Mouse (Mus musculus) liver, embryonic 14.5 days (tissue): Measurements from ENCODE around the gene Trib2.

ENCODE experiments used
- CTCF ChIP-seq: IDR thresholded peaks from 2 replicates; pipeline ENCODE4 v1.5.1; 2016; ENCODE audit warnings: antibody characterized with exemption, low read depth, control low read depth
- EP300 ChIP-seq: IDR thresholded peaks from 2 replicates; pipeline ENCODE4 v1.6.1; 2016; ENCODE audit warnings: antibody characterized with exemption, low read depth

DNA sequence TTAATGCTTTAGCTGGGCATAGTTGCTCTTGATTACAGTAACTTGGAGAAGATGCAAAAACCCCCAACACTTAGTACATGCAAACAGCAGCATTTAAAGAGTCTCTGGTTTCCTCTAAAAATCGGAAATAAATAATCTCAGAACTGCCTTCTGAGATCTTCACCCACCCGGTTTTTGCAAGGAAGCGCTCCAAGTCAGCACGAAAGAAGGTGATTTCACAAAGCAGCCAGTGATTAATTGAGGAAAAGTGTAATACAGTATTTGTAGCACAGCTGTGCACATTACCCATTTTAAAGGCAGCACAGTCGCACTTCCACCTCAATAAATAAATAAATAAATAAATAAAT, 2.9 kb downstream of the Trib2 start:
- TF ChIP-seq CTCF, result no peak
- TF ChIP-seq EP300, result no peak
